Mouse (Mus musculus): Measurements from ENCODE around the gene Pnkd.

The Pnkd gene

GRCm38 (mm10) chr1:74359952-74360517, 75.3 kb downstream of the Pnkd start:
- DNase-seq (ENCODE audit: low spot score in 2 of 2) = no peak

- DNase-seq (ENCODE audit: low spot score in 2 of 2) = peak; percentile 66 to 70
Measured at GRCm38 (mm10) chr1:74361812-74362211, 77.1 kb downstream of the Pnkd start, which contains the start of gene Catip. Catip (plus strand) TSS chr1:74362108.

GRCm38 (mm10) chr1:74362325-74363229, 77.8 kb downstream of the Pnkd start:
- DNase-seq (ENCODE audit: low spot score in 2 of 2) = no peak

- DNase-seq (ENCODE audit: low spot score in 2 of 2) = no peak
Measured at GRCm38 (mm10) chr1:74363437-74363836, 78.7 kb downstream of the Pnkd start.

GRCm38 (mm10) chr1:74364270-74364669, 79.5 kb downstream of the Pnkd start:
- no peak for DNase-seq (ENCODE audit: low spot score in 2 of 2)

- peak in 1 of 2 experiments; percentile 28 for DNase-seq (ENCODE audit: low spot score in 2 of 2)
Measured at GRCm38 (mm10) chr1:74367886-74368645, 83.3 kb downstream of the Pnkd start.

GRCm38 (mm10) chr1:74370040-74370439, 85.3 kb downstream of the Pnkd start:
- DNase-seq (ENCODE audit: low spot score in 2 of 2) = no peak

GRCm38 (mm10) chr1:74373372-74373771, 88.6 kb downstream of the Pnkd start:
- DNase-seq (ENCODE audit: low spot score in 2 of 2) = no peak

- DNase-seq (ENCODE audit: low spot score in 2 of 2) = no peak
Measured at GRCm38 (mm10) chr1:74374980-74375379, 90.2 kb downstream of the Pnkd start, which contains the start of gene Slc11a1. Slc11a1 (plus strand) TSS chr1:74375195.

- no peak for DNase-seq (ENCODE audit: low spot score in 2 of 2)
Measured at GRCm38 (mm10) chr1:74375561-74375960, 90.8 kb downstream of the Pnkd start.

- no peak for DNase-seq (ENCODE audit: low spot score in 2 of 2)
Measured at GRCm38 (mm10) chr1:74376396-74376795, 91.7 kb downstream of the Pnkd start.

- no peak for DNase-seq (ENCODE audit: low spot score in 2 of 2)
Measured at GRCm38 (mm10) chr1:74379058-74379504, 94.4 kb downstream of the Pnkd start.

- no peak for DNase-seq (ENCODE audit: low spot score in 2 of 2)
Measured at GRCm38 (mm10) chr1:74380484-74380883, 95.8 kb downstream of the Pnkd start.

GRCm38 (mm10) chr1:74381588-74382021, 96.9 kb downstream of the Pnkd start:
- DNase-seq (ENCODE audit: low spot score in 2 of 2) = no peak

- no peak for DNase-seq (ENCODE audit: low spot score in 2 of 2)
Measured at GRCm38 (mm10) chr1:74383385-74383784, 98.7 kb downstream of the Pnkd start.

- DNase-seq (ENCODE audit: low spot score in 2 of 2) = no peak
Measured at GRCm38 (mm10) chr1:74384525-74384924, 99.8 kb downstream of the Pnkd start.

- no peak for DNase-seq (ENCODE audit: low spot score in 2 of 2)
Measured at GRCm38 (mm10) chr1:74385064-74385463, 100.3 kb downstream of the Pnkd start.

GRCm38 (mm10) chr1:74385531-74385930, 100.8 kb downstream of the Pnkd start:
- no peak for DNase-seq (ENCODE audit: low spot score in 2 of 2)

- no peak for DNase-seq (ENCODE audit: low spot score in 2 of 2)
Measured at GRCm38 (mm10) chr1:74386363-74386713, 101.6 kb downstream of the Pnkd start.

- peak; percentile 88 to 89 for DNase-seq (ENCODE audit: low spot score in 2 of 2)
Measured at GRCm38 (mm10) chr1:74386714-74387385, 102.1 kb downstream of the Pnkd start.

GRCm38 (mm10) chr1:74387386-74387988, 102.8 kb downstream of the Pnkd start:
- no peak for DNase-seq (ENCODE audit: low spot score in 2 of 2)

All from frontal cortex, postnatal 14 days (tissue).